Mouse (Mus musculus): Measurements from ENCODE around the gene Ralgapa1. TPM values are rescaled to one million over a fixed set of nuclear protein-coding genes. Genes with fewer than 3 reads are reported as not detected.
"Not testable (repeated sequence)": the region's sequence is repeated elsewhere in the genome, so short reads cannot be mapped to it uniquely, and the experiment has no call there.

Gene Ralgapa1
- polyA plus RNA-seq, 1 experiment from 2014 or later: 20.4 TPM

DNA sequence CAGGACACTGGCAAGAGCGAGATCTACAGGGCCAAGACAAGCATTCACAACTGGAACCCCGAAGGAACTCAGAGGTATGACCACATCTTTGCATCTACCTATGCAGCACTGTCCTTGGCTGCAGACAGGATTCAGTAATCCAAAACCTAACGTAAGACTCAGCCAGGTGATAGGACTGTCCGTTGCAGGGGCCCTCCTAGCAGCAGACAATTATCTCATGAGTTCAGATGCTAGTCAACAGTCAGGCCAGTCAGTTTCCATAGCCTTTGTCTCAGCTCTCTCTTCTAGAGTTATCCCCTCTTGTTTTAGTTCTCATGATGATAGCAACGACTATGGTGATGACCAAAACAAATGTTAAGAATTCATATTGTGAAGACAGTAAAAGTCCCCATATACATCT lies 20.8 kb downstream of the Ralgapa1 start:
- ATAC-seq (ENCODE audit: insufficient number of reproducible peaks, low FRiP score): no peak
- Histone ChIP-seq H3K9me3 (replicated peaks) (no peaks in the 10 kb centered on the region), H3K9ac (no peak overlapping the region), H3K4me2 (no peak overlapping the region), H3K27me3 (replicated peaks) (no peaks in the 10 kb centered on the region), H3K4me3 (no peak overlapping the region), H3K4me1 (replicated peaks) (peaks cover 5% of the 10 kb centered on the region; the same call in 1 of the 2 replicates), H3K36me3 (no peaks in the 10 kb centered on the region), H3K27ac (ENCODE audit: poor library complexity, severe bottlenecking) (no peak overlapping the region)
- WGBS: 75% methylated on average over 5 of the region's 5 CpGs

GRCm38 (mm10) chr12:55798745-55799144 lies 22.2 kb downstream of the Ralgapa1 start:
- Histone ChIP-seq H3K4me2 (no peak overlapping the region), H3K27ac (ENCODE audit: poor library complexity, severe bottlenecking) (no peak overlapping the region), H3K4me3 (no peak overlapping the region), H3K36me3 (peaks cover 5% of the 10 kb centered on the region), H3K9ac (no peak overlapping the region), H3K4me1 (replicated peaks) (0 out of 2 replicates have a peak, but pooled peaks cover 3% of the 10 kb centered on the region), H3K27me3 (replicated peaks) (no peaks in the 10 kb centered on the region), H3K9me3 (replicated peaks) (no peaks in the 10 kb centered on the region)
- WGBS: 68% methylated on average over 4 of the region's 4 CpGs
- ATAC-seq (ENCODE audit: insufficient number of reproducible peaks, low FRiP score): no peak

DNA sequence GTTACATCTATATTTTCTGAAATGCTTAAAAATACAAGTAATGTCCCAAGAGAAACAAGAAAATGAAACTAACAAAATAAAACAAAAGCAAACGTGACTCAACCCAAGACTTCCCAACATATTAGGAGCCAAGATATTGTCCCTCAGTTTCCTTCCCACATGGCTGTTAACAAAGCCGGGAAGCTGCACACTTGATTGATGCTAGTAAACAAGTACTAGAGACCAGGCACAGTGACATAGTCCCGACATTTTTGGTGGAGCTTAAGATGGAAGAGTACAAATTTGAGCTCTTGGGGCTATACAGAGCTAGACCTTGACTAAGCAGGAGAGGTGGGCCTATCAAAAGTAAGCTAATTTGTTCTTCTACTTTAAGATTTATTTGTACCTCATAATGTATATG lies 23.9 kb downstream of the Ralgapa1 start:
- no peak for ATAC-seq (ENCODE audit: insufficient number of reproducible peaks, low FRiP score)
- no peak overlapping the region for H3K27ac ChIP-seq (ENCODE audit: poor library complexity, severe bottlenecking)
- 78% methylated on average over 3 of the region's 3 CpGs for WGBS
- no peak overlapping the region for H3K4me3 ChIP-seq
- H3K9me3 ChIP-seq (replicated peaks): no peaks in the 10 kb centered on the region
- 0 out of 2 replicates have a peak, but pooled peaks cover 3% of the 10 kb centered on the region for H3K4me1 ChIP-seq (replicated peaks)
- H3K27me3 ChIP-seq (replicated peaks): no peaks in the 10 kb centered on the region
- H3K36me3 ChIP-seq: peaks cover 6% of the 10 kb centered on the region
- H3K9ac ChIP-seq: no peak overlapping the region
- H3K4me2 ChIP-seq: no peak overlapping the region

DNA sequence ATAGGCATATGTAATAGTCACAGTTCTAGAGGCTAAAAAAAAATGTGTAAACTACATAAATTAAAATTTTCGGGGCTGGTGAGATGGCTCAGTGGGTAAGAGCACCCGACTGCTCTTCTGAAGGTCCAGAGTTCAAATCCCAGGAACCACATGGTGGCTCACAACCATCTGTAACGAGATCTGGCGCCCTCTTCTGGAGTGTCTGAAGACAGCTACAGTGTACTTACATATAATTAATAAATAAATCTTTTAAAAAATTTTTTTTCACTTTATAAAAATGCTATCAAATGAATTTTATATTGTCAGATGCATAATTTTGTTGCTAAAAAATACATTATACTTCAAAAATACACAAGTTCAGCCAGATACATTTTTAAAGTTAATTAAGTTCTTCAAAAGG lies 26.5 kb downstream of the Ralgapa1 start:
- H3K9ac ChIP-seq; H3K27me3 ChIP-seq (replicated peaks); H3K27ac ChIP-seq (ENCODE audit: poor library complexity, severe bottlenecking); H3K36me3 ChIP-seq; H3K9me3 ChIP-seq (replicated peaks); H3K4me1 ChIP-seq (replicated peaks); H3K4me3 ChIP-seq; H3K4me2 ChIP-seq; ATAC-seq (ENCODE audit: insufficient number of reproducible peaks, low FRiP score): not testable (repeated sequence)
- WGBS: 71% methylated on average over 4 of the region's 4 CpGs

- WGBS: 76% methylated on average over 2 of the region's 2 CpGs
- H3K27me3 ChIP-seq (replicated peaks): no peaks in the 10 kb centered on the region
- no peak for ATAC-seq (ENCODE audit: insufficient number of reproducible peaks, low FRiP score)
Observed at GRCm38 (mm10) chr12:55785252-55785651, 35.7 kb downstream of the Ralgapa1 start.

DNA sequence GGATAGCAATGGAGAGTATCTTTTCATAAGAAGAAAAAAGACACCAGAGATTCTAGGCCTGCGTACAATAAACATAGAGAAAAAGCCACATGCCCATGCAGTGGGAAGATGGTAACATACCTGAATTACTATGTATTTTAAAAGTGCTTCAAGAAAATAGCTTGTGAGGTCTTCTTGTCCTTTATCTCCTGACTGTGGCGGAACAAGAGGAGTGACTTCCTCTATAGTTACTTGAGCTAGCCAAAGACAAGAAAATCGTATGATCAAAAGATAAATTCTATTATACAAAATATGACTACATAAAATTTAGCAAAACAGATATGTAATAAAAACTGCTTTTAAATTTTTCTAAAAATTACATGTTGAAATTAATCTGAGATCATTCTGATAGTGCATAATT lies 38.3 kb downstream of the Ralgapa1 start:
- no peak for ATAC-seq (ENCODE audit: insufficient number of reproducible peaks, low FRiP score)
- Histone ChIP-seq H3K36me3 (peaks cover 22% of the 10 kb centered on the region), H3K4me3 (no peak overlapping the region), H3K27me3 (replicated peaks) (no peaks in the 10 kb centered on the region), H3K4me2 (no peak overlapping the region), H3K4me1 (replicated peaks) (no peaks in the 10 kb centered on the region), H3K27ac (ENCODE audit: poor library complexity, severe bottlenecking) (no peak overlapping the region), H3K9ac (no peak overlapping the region), H3K9me3 (replicated peaks) (no peaks in the 10 kb centered on the region)
- 88% methylated on average over 3 of the region's 3 CpGs for WGBS

More at GRCm38 (mm10) chr12:55785252-55785651, 35.7 kb downstream of the Ralgapa1 start:
- Histone ChIP-seq H3K4me3 (no peak overlapping the region), H3K27ac (ENCODE audit: poor library complexity, severe bottlenecking) (no peak overlapping the region), H3K36me3 (peaks cover 26% of the 10 kb centered on the region), H3K4me2 (no peak overlapping the region), H3K9me3 (replicated peaks) (no peaks in the 10 kb centered on the region), H3K9ac (no peak overlapping the region), H3K4me1 (replicated peaks) (no peaks in the 10 kb centered on the region)

GRCm38 (mm10) chr12:55778301-55778700 lies 42.7 kb downstream of the Ralgapa1 start:
- 76% methylated on average over 2 of the region's 2 CpGs for whole genome bisulfite sequencing
- no peak overlapping the region for H3K4me2 ChIP-seq
- no peak overlapping the region for H3K4me3 ChIP-seq
- H3K27me3 ChIP-seq (replicated peaks): no peaks in the 10 kb centered on the region
- no peaks in the 10 kb centered on the region for H3K9me3 ChIP-seq (replicated peaks)
- H3K36me3 ChIP-seq: peaks cover 24% of the 10 kb centered on the region
- no peaks in the 10 kb centered on the region for H3K4me1 ChIP-seq (replicated peaks)
- no peak for ATAC-seq (ENCODE audit: insufficient number of reproducible peaks, low FRiP score)
- H3K9ac ChIP-seq: no peak overlapping the region
- no peak overlapping the region for H3K27ac ChIP-seq (ENCODE audit: poor library complexity, severe bottlenecking)

DNA sequence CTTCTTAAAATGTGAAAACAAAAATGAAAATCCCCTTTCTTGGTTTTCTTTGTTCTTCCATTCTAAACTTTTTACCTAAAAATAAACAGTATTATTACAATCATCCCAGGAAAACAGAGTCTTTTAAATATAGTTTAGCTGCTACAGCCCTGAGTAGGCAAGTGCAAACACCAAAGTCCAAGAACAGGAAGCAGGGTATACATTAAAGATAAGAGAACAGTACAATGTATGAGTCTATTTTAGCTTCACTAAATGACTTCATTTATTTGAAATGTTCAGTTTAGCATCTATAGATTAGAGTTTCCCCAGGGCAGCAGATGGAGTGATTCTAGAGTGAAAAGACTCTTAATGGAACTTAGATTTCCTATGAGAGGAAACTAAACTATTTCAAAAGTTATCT lies 43.6 kb downstream of the Ralgapa1 start:
- Histone ChIP-seq H3K4me3 (no peak overlapping the region), H3K36me3 (peaks cover 24% of the 10 kb centered on the region), H3K4me2 (no peak overlapping the region), H3K4me1 (replicated peaks) (no peaks in the 10 kb centered on the region), H3K27ac (ENCODE audit: poor library complexity, severe bottlenecking) (no peak overlapping the region), H3K27me3 (replicated peaks) (no peaks in the 10 kb centered on the region), H3K9me3 (replicated peaks) (no peaks in the 10 kb centered on the region), H3K9ac (no peak overlapping the region)
- no peak for ATAC-seq (ENCODE audit: insufficient number of reproducible peaks, low FRiP score)

DNA sequence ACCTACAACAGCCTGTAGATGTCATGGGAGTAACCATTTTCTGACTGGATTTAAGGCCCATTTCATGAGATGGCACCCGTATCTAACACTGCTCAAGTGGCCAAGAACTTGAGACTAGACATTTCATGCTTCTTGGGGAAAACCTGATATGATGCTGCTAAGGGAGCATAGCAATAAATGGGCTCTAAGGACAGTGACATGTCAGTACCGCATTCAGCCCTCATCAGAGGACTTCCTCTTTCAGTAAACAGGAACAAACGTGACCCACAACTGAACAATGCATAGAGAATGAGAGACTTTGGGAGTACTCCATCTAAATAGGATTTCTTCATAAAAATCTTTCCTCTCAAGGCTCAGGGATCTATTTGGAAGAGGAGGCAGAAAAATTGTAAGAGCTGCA lies 46.7 kb downstream of the Ralgapa1 start:
- Histone ChIP-seq H3K9ac (no peak overlapping the region), H3K27me3 (replicated peaks) (no peaks in the 10 kb centered on the region), H3K36me3 (peaks cover 23% of the 10 kb centered on the region), H3K9me3 (replicated peaks) (no peaks in the 10 kb centered on the region), H3K4me2 (no peak overlapping the region), H3K27ac (ENCODE audit: poor library complexity, severe bottlenecking) (no peak overlapping the region), H3K4me1 (replicated peaks) (no peaks in the 10 kb centered on the region), H3K4me3 (no peak overlapping the region)
- WGBS: 86% methylated on average over 3 of the region's 3 CpGs
- no peak for ATAC-seq (ENCODE audit: insufficient number of reproducible peaks, low FRiP score)

GRCm38 (mm10) chr12:55720319-55720718 lies 100.6 kb downstream of the Ralgapa1 start:
- Histone ChIP-seq H3K9me3 (replicated peaks) (no peaks in the 10 kb centered on the region), H3K36me3 (peaks cover 34% of the 10 kb centered on the region), H3K4me2 (no peak overlapping the region), H3K9ac (no peak overlapping the region), H3K4me1 (replicated peaks) (no peaks in the 10 kb centered on the region), H3K4me3 (no peak overlapping the region), H3K27ac (ENCODE audit: poor library complexity, severe bottlenecking) (no peak overlapping the region), H3K27me3 (replicated peaks) (no peaks in the 10 kb centered on the region)
- no peak for ATAC-seq (ENCODE audit: insufficient number of reproducible peaks, low FRiP score)
- WGBS: 70% methylated on average over 1 of the region's 1 CpGs

- H3K36me3 ChIP-seq: peaks cover 43% of the 10 kb centered on the region
- ATAC-seq (ENCODE audit: insufficient number of reproducible peaks, low FRiP score): no peak
Observed at GRCm38 (mm10) chr12:55705881-55706280, 115.1 kb downstream of the Ralgapa1 start.

DNA sequence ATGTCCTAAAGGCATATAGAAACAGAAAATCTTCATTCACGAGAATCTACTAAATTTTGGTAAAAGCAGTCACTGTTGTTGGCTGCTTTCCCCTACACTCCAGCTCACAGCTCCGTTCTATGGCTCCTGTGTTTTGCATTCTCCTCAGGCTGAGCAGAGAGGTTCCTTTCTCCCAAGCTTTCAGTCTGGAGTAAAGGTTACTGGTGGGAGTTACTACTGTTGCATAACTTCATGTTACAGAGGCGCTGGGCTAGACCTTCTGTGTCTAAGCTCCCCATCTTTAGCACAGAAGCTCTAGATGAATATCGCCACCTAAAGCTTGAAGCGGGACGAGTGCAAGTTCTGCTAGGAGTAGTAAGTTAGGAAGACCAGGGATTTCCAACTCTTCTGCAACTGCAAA lies 154.3 kb downstream of the Ralgapa1 start:
- no peak overlapping the region for H3K9ac ChIP-seq
- WGBS: 85% methylated on average over 6 of the region's 6 CpGs
- 0 out of 2 replicates have a peak, but pooled peaks cover 9% of the 10 kb centered on the region for H3K36me3 ChIP-seq
- ATAC-seq (ENCODE audit: insufficient number of reproducible peaks, low FRiP score): no peak
- H3K4me3 ChIP-seq: no peak overlapping the region
- H3K27ac ChIP-seq (ENCODE audit: poor library complexity, severe bottlenecking): no peak overlapping the region
- no peak overlapping the region for H3K4me2 ChIP-seq
- H3K9me3 ChIP-seq (replicated peaks): no peaks in the 10 kb centered on the region
- H3K27me3 ChIP-seq (replicated peaks): no peaks in the 10 kb centered on the region
- no peaks in the 10 kb centered on the region for H3K4me1 ChIP-seq (replicated peaks)

More at GRCm38 (mm10) chr12:55705881-55706280, 115.1 kb downstream of the Ralgapa1 start:
- H3K9me3 ChIP-seq (replicated peaks): no peaks in the 10 kb centered on the region
- 95% methylated on average over 4 of the region's 4 CpGs for WGBS
- no peak overlapping the region for H3K4me2 ChIP-seq
- no peak overlapping the region for H3K9ac ChIP-seq
- H3K27me3 ChIP-seq (replicated peaks): no peaks in the 10 kb centered on the region
- no peaks in the 10 kb centered on the region for H3K4me1 ChIP-seq (replicated peaks)
- H3K4me3 ChIP-seq: no peak overlapping the region
- H3K27ac ChIP-seq (ENCODE audit: poor library complexity, severe bottlenecking): no peak overlapping the region
